Mouse (Mus musculus) mouse embryonic stem cell (cell line): Measurements from ENCODE around the gene Hipk2.

Experiments
- in situ Hi-C, 2 experiments: fragments of 300-500 bp; cut with MboI; formaldehyde crosslinking; loops; 1 replicate in 1 of 2; 3 replicates in 1 of 2; pipeline ENCODE4 v1.14.3; 2019 to 2020; ENCODE audit warnings: low sequenced_read_pairs in 2 of 2, low pct_unique_long_range_greater_than_20kb in 1 of 2, mixed read lengths in 1 of 2; ENCODE audit not compliant: unreplicated experiment in 1 of 2

Hipk2 gene

DNA sequence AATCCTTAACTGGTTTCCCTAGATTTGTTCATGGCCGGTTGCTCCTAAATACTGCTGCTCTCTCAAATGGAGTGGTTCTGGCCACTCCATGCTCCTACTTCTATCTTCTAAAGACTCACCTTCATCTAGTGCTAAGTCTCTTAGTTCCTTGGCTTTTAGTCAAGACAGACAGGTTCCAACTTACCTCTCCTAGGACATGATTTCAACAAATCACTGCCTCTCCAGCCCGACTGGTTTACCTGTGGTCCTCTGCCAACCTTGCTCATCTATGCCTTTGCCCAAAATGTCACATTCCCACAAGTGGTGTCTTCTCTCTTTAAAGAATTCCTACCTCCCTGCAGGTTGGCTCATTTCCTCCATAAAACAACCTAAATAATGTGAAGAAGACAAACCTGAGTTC, 1.7 kb upstream of the Hipk2 start:
- in situ Hi-C loops, result no loop called here

DNA sequence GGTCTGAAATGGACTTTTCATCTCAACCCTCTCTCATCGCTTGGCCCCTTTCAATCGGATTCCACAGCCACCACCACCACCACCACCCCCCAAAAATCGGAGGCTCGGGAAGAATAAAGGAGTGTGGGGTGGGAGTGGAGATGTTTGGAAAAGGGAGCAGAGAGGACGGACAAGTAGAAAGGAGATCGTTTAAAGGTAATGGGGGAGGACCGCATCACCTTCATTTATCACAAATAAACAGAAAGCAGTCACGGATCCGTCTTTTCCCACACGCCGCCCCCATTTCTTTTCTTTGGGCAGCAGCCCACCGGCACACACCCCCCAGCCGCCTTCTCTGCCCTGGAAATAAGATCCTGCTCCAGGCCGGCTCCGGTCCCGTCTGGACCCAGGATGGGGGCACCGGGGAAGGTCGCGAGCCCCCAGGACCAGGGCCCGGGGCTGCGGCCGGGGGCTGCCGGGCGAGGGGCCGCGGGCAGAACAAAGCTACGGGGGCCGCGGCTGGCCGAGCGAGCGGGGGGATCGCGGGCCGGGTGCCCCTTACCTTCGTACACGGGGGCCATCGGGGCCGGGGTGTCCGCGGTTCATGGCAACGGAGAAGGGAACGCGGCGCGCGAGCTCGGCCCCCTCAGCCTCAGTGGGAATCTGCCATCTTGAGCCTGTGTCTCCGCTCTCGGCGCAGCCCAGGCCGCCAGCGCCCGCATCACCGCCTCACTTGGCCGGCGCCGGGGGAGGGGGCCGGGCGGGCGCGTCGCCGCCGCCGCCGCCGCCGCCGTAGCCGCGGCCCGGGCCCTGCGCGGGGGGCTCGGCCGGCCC, 501 bp downstream of the Hipk2 start, which contains the start of gene Tbxas1:
TSS of gene Tbxas1 (plus strand) at position 147 of the 813 bp plus-strand sequence.
- in situ Hi-C loops, result no loop called here

DNA sequence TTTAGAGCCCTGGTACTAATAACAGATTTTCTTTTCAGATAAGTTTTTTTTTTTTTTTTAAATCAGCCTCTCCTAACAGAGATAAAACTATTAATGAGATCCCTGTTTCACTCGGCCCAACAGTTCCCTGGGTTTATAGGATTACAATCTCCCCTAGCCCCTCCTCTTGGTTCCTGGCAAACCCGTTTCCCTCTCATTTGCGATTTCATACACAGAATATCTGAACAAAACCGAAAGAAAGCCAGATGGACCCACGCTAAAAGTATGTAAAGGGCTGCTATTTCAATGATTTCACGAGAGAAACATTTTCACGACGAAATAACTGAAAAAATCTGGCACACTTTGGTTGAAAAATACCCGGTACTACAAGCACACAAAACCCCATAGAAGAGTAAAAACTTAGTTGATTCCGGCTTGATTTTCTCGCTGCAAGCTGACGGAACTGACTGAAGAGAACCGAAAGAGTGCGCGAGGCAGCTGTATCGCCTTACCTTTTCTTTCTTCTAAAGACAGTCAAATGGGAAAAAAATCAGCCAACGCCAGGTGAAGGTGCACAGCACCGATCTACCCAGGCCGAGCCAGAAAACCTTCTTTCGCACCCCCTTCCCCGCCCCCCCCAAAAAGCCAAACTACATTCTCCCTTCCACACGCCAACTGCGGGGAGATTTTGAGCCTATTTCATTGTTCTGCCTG, 1.3 kb downstream of the Hipk2 start:
- in situ Hi-C loops, result no loop called here

DNA sequence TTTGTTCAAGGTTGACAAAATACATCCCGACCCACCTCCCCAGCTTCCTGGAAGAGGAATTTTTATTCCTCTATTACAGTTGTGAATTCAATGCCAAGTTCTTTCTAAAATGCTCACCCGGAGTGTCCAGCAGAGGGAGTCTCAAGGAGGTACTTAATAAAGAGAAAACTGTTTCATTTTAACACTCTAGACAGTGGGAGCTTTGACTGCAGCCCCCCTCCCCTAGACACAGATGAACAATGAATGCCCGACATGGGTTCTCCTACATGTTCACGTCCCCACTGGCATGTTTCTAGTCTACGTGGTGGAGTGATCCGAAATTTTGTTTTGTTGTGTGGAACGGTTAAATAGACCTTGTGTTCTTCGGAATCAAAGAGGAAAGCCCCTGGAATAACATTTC, 1.9 kb downstream of the Hipk2 start:
- in situ Hi-C loops, result no loop called here

DNA sequence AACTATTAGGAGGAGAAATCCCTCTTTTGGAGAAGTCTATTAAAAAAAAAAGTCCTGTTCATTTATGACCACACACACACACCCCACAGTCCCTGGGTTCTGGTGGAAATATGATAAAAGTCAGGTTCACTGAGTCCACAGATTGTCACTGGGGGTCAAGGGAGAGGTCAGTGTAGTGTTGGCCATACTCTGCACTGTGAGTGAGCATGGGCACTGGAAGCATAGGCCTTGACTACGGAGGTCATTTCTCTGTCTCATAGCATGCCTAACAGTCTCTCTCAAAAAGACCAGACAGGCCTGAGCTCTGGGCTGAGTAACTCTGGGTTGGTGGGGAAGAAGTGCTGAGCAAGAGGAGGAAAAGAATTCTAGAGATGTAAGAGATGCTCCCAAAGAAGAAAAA, 2.6 kb downstream of the Hipk2 start:
- in situ Hi-C loops, result no loop called here

DNA sequence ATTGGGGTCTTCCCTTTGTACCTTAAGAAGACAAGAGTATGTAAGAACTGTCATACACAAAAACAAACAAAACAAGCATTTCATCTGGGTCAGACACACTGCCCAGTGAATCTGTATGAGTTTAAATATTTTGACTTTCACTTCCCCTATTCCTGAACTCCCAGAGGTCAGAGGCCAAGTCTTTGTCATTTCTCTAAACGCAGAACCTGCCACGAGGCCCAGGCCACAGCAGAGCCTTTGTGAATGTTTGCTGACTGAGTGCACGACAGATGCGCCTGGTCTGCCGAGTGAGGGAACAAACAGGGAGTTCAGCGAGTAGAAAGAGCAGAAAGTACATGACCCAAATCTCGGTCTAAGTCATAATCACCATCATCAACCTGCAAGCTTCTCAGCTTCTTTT, 4.9 kb downstream of the Hipk2 start:
- in situ Hi-C loops, result no loop called here

DNA sequence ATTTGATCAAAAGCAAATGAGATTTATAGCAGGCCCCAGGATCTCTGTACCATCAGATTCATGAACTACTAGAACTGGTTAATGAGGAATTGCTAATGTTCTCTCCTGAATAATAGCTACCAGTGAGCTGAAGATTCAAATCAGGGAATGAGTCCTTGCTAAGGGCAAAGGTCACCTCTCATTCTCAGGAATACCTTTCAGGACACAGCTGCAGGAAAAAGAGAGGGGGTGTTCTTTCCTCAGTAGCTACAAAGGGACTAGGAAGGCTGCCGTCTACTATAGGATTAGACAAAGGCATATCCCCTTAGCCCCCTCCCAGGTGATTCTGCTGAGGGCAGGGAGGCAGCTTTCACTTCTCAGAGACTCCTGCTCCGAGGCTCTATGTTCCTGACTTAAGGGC, 5.9 kb downstream of the Hipk2 start:
- in situ Hi-C loops, result no loop called here

DNA sequence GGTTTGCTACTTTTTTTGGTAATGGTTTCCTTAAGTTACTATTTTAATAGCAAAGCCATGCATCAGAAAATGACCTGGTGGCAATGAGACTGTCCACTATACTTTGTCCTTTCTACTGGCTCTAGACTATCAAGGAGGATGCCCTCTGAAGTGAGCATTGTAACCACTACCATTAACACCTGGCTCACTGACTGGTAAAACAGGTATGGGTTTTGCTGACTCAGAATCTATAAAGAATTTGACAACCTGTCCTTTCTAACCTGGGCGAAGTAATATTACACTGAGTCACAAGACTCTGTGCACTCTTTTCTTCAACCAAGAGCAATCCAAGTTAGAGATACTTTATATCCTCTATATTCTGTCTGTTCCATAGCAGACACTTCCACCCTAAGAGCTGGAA, 7.0 kb downstream of the Hipk2 start:
- in situ Hi-C loops, result no loop called here

DNA sequence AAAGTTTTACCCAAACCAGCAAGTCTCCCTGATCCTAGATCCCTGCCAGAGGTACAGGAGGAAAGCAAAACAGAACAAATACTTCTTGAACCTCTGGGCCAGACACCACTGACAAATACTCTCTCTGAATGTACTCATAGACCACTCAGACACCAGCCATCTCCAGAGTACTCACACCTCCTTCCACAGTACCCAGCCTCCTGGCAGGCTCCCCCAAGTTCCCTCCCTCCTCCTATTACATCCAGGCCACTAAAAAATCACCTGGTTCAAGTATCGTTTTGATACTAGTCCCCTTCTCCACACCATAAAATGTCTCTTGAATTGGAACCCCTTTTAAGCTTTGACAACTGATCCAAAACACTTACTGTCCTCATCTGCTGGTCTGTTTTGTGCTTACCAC, 8.7 kb downstream of the Hipk2 start:
- in situ Hi-C loops, result no loop called here

DNA sequence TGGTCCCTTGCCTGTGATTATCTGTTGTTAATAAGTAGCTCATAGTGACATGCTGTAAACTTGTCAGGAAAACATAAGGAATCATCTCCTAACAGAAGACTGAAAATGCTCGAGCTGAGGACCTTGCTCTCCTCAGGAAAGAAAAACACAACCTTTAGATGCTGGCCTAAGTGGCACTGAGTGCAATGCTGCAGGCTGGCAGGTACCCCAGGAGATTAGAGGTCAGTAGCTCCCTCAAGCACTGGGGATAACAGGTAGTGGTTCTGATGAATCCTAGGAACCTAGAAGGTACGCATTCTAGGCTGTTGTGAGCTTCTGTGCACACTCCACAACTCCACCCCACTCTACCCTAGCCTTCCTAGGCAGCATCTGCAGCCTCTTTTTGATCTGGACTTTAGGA, 9.2 kb downstream of the Hipk2 start:
- in situ Hi-C loops, result no loop called here

DNA sequence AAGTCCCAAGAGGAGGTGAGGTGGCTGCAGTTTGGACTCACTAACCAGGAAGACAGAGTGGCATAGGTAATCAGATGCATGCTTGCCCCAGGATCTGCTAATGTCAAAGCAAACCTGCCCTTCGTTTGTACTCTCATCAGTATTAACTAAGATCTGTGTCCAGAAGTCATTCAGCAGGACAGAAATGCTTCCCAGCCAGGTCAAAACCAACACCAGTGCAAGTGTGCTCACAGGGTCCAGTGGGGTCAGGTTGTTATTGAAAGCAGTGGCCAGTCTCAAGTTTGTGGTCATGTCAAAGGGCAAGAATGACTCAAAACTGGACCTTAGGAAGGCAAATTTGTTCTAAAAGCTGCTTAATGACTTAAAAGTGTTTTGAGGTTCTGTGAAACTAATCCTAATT, 9.6 kb downstream of the Hipk2 start:
- in situ Hi-C loops, result no loop called here

DNA sequence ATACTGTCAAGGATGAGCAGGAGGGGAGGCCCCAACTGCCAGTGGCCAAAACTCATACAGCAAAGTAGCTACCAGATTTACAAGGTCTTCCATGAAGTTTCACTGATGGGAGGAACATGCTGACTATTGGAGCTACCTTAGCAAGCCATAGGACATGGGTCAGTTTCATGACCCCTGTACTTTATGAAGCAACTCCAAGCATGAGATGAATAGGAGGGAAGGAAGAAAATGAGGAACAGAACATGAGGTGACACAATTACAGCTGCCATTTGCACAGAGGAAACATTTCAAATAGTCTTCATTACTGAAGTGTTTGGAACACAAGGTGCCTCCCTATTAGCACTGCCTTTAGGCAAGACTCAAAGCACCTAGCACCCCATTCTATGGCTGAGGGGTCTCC, 10.2 kb downstream of the Hipk2 start:
- in situ Hi-C loops, result no loop called here

DNA sequence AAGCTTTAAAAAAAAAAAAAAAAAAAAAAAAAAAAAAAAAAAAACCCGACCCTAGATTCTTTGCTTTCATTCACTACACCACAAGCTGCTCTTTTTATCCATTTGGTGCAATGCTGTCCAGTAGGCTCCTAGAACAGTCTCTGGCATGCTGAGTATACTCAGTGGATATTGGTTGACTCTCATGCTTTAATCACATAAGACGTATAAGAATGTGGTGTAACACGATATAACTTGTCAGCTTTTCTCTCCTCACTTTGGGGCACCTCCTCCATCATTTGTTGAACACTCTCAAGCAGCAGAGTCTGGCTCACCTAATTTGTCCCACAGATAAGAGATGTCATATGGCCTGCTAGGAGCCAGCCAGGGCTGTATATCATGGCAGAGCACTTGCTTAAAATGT, 12.4 kb downstream of the Hipk2 start:
- in situ Hi-C loops, result no loop called here

DNA sequence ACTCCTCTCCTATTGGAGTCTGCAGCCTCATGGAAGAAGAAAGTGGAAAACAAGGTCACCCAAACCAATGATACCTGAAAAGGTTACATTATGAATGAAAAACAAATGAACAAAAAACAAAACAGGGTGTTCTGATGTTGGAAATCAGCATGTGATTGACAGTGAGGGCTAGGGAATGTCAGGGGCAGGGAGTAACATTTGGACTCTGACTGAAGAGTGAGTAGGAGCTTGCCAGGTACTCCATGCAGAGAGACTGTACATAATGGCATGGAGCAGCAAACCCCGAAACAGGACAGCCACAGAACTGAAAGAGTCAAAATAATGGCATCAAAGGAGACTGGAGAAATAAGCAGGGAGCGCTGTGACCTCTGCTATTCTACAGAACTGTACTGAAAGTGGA, 15.7 kb downstream of the Hipk2 start:
- in situ Hi-C loops, result no loop called here

DNA sequence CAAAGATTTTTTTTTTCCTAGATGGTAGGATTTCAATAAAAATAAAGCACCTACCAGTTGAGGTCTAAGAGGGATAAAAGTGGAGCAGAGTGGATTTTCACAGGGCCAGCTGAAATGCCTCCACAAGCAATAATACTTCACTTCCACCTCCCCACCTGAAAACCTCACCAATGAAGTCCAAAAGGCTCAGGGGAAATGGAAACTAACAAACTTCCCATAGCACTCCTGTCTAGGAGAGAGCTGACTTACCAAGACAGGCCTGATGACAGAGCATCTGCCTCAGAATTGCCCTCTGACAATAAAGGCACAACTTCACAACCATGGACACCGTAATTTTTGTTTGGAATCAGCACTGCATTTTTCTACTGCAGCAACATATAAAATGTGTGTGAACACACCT, 16.1 kb downstream of the Hipk2 start:
- in situ Hi-C loops, result no loop called here

DNA sequence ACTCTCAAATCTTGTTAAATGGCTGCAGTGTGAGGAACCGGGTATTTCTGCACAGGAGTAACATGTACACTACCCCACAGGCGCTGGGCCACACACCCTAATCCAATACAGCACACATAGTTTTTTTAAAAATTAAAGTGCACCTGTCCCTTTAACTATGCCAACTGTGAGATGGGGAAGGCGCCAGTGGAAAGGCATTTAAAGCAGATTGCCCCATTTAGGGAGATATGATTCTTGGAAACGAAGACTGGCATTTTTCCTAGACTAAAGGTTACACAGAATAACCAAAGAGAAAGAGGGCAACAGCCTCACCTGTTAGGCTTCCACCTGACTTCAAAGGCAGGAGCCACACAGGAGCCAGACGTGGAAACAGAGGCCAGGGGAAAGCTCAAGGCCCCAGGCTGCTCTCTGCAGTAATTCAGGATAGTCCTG, 22.4 kb downstream of the Hipk2 start:
- in situ Hi-C loops, result no loop called here

DNA sequence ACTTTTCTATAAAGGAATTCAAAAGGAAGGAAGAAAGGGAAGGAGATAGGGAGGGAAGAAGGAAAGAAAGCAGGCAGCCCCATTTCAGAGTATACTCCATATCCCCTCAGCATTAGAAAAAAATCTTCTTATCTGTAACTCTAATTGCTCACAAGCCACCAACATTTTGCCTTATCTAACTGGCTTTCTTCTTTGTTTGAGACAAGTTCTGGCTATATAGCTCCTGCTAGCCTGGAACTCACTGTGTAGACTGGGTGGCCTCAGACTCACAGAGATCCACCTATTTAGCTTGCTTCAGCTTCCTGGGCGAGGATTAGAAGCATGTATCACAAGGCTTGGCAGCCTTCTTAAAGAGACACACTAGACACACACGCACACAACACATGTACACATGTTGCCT, 24.2 kb downstream of the Hipk2 start:
- in situ Hi-C loops, result no loop called here

DNA sequence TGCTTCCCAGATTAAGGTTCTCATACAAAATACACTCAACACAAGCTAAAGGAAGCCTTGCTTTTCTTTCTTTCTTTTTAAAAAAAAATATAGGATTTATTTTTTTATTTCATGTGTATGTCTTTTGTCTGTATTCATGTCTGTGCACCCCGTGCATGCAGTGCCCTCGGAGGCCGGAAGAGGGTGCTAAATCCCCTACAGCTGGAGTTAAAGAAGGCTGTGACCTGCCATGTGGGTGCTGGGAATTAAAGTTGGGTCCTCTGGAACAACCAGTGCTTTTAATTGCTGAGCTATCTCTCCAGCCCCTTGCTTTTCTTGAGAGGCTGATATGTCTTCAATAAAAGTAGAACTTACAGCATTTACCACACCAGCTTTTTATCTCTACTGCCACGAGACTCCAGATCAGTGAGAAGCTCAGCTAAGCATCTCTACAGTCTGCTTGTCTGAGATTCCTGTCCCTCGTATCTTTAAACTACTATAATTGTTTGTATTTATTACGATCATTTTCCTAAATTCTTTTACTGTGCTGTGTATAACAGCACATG, 25.2 kb downstream of the Hipk2 start:
- in situ Hi-C loops, result no loop called here

DNA sequence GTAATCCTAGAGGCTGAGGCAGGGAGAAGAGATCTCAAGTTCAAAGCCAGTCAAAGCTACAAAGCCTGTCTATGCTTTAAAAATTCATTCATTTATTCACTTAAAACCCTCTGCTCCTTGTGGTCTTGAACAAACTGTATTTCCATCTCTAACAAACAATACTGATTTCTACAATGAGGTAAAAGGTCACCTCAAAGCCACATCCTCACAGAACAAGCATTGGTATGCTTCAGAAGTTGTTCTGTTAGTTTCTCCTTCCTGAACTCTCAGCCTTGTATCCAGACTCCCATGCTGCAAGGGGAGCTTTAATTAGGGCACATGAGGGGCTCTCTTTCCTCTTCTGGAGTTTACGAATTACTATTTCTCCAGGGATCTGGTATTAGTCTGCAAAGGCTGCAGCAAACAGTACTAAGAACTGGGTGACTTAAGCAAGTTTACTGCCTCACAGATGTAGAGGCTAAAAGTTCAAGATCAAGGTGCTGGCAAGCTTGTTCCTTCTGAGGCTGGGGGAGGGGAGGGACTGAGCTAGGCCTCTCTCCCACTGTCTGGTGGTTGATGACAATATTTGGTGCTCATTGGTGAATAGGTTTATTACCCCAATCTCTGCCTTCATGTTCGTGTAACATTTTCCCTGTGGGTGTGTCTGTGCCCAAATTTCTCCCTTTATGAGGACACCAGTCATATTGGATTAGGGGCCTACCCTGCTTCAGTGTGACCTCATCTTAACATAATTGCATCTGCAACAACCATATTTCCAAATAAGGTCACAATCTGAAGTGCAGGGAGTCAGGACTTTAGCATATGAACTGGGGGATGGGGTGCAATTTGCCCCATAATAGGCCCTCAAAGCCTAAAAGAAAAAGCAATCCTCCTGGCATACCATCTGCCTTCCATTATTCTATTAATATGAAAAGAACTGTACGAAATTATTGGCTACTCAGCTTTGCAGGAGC, 27.7 kb downstream of the Hipk2 start:
- in situ Hi-C loops, result no loop called here
